Mouse (Mus musculus) embryonic facial prominence, embryonic 13.5 days (tissue): ENCODE results near the gene Sorcs3. TPM values are rescaled to one million over a fixed set of nuclear protein-coding genes. Genes with fewer than 3 reads are reported as not detected.

Source experiments
- ATAC-seq: fragments of 200-750 bp; cut with Nextera tagmentation; 2 replicates; pipeline ENCODE4 v1.8.0; 2017; ENCODE audit warnings: low read depth; ENCODE audit not compliant: insufficient number of reproducible peaks, insufficient read depth, low FRiP score, low TSS enrichment
- H3K27ac ChIP-seq: fragments of 300-500 bp; sonication (generic); 2 replicates; pipeline ENCODE4 v1.5.1; 2015; ENCODE audit warnings: moderate library complexity, mild to moderate bottlenecking, inconsistent platforms
- H3K27me3 ChIP-seq: fragments of 300-500 bp; sonication (generic); 2 replicates; pipeline ENCODE4 v1.6.1; 2015; ENCODE audit warnings: mild to moderate bottlenecking, inconsistent platforms
- H3K36me3 ChIP-seq: fragments of 300-500 bp; sonication (generic); 2 replicates; pipeline ENCODE4 v1.6.1; 2015; ENCODE audit warnings: mild to moderate bottlenecking, inconsistent platforms
- H3K4me1 ChIP-seq: fragments of 300-500 bp; sonication (generic); 2 replicates; pipeline ENCODE4 v1.6.1; 2015; ENCODE audit warnings: inconsistent platforms
- H3K4me2 ChIP-seq: fragments of 300-500 bp; sonication (generic); 2 replicates; pipeline ENCODE4 v1.6.1; 2015; ENCODE audit warnings: moderate library complexity, mild to moderate bottlenecking, inconsistent platforms
- H3K4me3 ChIP-seq: fragments of 300-500 bp; sonication (generic); 2 replicates; pipeline ENCODE4 v1.5.1; 2015; ENCODE audit warnings: mild to moderate bottlenecking, inconsistent platforms
- H3K9ac ChIP-seq: fragments of 300-500 bp; sonication (generic); 2 replicates; pipeline ENCODE4 v1.6.1; 2015; ENCODE audit warnings: mild to moderate bottlenecking, inconsistent platforms
- H3K9me3 ChIP-seq: fragments of 300-500 bp; sonication (generic); 2 replicates; pipeline ENCODE4 v1.6.1; 2016; ENCODE audit warnings: inconsistent platforms
- WGBS: fragments of 180-500 bp; shearing (Covaris S2); methylation state at CpG from one replicate; pipeline ENCODE4 v1.1.7; 2015; ENCODE audit warnings: mixed read lengths; 5-methylcytosine and 5-hydroxymethylcytosine counted together
- polyA plus RNA-seq: library from polyadenylated mRNA; unstranded; fragments of >200 nt; fragmentation: Nextera tagmentation; extraction: Ambion mirVana; gene quantifications from 2 replicates; pipeline ENCODE4 v1.2.1, GENCODE M21; 2015

Sorcs3 gene
- 0.55 and 0.95 TPM in 2 replicates for polyA plus RNA-seq

GRCm38 (mm10) chr19:48205929-48206814 lies at the start of gene Sorcs3:
Sorcs3 (plus strand) TSS chr19:48206025.
- H3K36me3 ChIP-seq: no peaks in the 10 kb centered on the region
- peak within 1 kb of the TSS; percentile 99 for H3K4me2 ChIP-seq
- peaks cover 27% of the 10 kb centered on the region for H3K4me1 ChIP-seq
- H3K4me3 ChIP-seq: peak within 1 kb of the TSS; percentile 54
- H3K9me3 ChIP-seq: peaks cover 4% of the 10 kb centered on the region; the same call in 1 of the 2 replicates
- peaks cover 70% of the 10 kb centered on the region for H3K27me3 ChIP-seq
- peak within 1 kb of the TSS; percentile 71 for H3K9ac ChIP-seq
- H3K27ac ChIP-seq: no peak within 1 kb of the TSS
- under 1% methylated on average over 67 of the region's 70 CpGs for WGBS
- ATAC-seq: peak; percentile 15; the same call in 1 of the 2 replicates

GRCm38 (mm10) chr19:48165341-48165740 lies 40.5 kb upstream of the Sorcs3 start:
- no peak overlapping the region for H3K27ac ChIP-seq
- 88% methylated on average over 3 of the region's 3 CpGs for WGBS
- H3K4me1 ChIP-seq: no peaks in the 10 kb centered on the region

DNA sequence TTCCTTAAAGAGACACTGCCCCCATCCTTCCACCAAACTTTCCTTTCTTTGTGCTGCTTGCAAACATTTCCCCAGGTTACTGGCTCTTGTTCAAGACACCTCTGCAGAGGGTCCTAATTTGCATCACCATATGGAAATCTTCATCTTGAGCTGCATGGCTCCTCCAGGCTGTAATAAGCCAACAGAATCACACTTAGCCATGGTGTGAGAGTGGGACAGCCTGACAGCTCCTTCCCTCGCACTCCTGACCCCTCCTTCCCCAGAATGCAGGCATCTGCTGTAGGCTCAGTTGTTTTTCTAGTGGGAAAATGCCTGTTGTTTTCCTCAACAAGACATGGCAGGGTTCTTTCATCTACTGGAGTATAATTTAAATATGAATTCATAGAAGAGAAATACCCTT lies 38.7 kb upstream of the Sorcs3 start:
- H3K27ac ChIP-seq: no peak overlapping the region
- no peak overlapping the region for H3K4me3 ChIP-seq
- ATAC-seq: no peak
- 57% methylated on average over 1 of the region's 1 CpGs for WGBS
- no peak overlapping the region for H3K4me2 ChIP-seq
- H3K27me3 ChIP-seq: no peaks in the 10 kb centered on the region
- H3K4me1 ChIP-seq: no peaks in the 10 kb centered on the region
- no peak overlapping the region for H3K9ac ChIP-seq
- no peaks in the 10 kb centered on the region for H3K36me3 ChIP-seq
- no peaks in the 10 kb centered on the region for H3K9me3 ChIP-seq

More at GRCm38 (mm10) chr19:48165341-48165740, 40.5 kb upstream of the Sorcs3 start:
- Histone ChIP-seq H3K4me3 (no peak overlapping the region), H3K4me2 (no peak overlapping the region), H3K27me3 (no peaks in the 10 kb centered on the region), H3K9me3 (no peaks in the 10 kb centered on the region), H3K36me3 (no peaks in the 10 kb centered on the region), H3K9ac (no peak overlapping the region)
- no peak for ATAC-seq

GRCm38 (mm10) chr19:48168284-48168683 lies 37.5 kb upstream of the Sorcs3 start:
- Histone ChIP-seq H3K9me3 (no peaks in the 10 kb centered on the region), H3K27ac (no peak overlapping the region), H3K4me2 (no peak overlapping the region), H3K4me1 (no peaks in the 10 kb centered on the region), H3K9ac (no peak overlapping the region), H3K36me3 (no peaks in the 10 kb centered on the region), H3K27me3 (no peaks in the 10 kb centered on the region), H3K4me3 (no peak overlapping the region)
- WGBS: 51% methylated on average over 5 of the region's 5 CpGs
- no peak for ATAC-seq

DNA sequence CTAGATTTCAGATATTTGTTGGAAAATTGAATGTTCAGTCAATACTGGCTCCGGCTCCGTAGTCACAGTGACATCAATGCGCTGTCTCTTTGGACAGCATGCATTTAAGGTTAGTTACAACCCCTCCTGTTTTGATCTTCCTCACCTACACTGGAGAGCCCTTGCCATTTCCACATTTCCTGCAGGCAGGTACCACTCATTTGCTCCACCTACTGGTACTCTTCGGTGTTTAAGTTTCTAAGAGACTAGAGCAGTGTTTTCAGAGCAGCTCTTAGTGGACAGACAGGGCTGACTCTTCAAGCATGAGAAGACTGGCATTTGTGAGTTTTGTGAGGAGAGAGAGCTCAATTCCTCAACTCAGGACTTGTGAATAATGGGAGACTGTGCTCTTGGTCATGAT lies 31.1 kb upstream of the Sorcs3 start:
- H3K4me3 ChIP-seq: no peak overlapping the region
- no peak overlapping the region for H3K27ac ChIP-seq
- no peak overlapping the region for H3K4me2 ChIP-seq
- WGBS: 70% methylated on average over 4 of the region's 4 CpGs
- H3K27me3 ChIP-seq: no peaks in the 10 kb centered on the region
- ATAC-seq: no peak
- no peaks in the 10 kb centered on the region for H3K4me1 ChIP-seq
- no peak overlapping the region for H3K9ac ChIP-seq
- H3K9me3 ChIP-seq: no peaks in the 10 kb centered on the region
- H3K36me3 ChIP-seq: no peaks in the 10 kb centered on the region

DNA sequence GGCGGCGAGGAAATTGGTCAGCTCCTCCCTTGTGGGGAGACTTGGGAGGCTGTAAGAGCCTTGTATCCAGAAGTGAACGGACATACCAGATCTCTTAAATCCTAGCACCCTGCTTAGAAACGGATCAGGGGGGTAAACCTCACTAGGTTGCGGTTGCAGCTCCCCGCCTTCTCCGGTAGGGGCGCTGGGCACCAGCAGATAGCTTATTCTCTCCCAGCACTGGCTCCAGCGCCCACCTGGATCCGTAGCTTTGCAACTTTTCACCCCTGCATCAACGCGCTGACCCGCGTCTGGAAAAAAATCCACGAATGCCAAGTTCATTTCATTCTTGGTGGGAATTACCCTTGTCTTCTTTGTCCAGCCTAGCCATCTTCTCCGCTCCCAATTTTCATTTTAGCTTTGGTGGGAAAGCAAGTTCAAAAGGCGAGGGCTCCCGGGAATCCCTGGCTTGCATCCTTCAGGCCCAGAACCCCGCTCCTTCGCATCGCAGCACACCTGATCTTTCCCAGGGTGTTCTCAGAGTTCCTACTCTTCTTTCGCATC lies 1.8 kb upstream of the Sorcs3 start:
- no peak for ATAC-seq
- Histone ChIP-seq H3K9me3 (peaks cover 4% of the 10 kb centered on the region; the same call in 1 of the 2 replicates), H3K4me3 (peak overlapping the region; percentile 54), H3K4me1 (peaks cover 27% of the 10 kb centered on the region), H3K9ac (no peak overlapping the region), H3K27ac (no peak overlapping the region), H3K4me2 (peak overlapping the region; percentile 99), H3K27me3 (peaks cover 58% of the 10 kb centered on the region), H3K36me3 (no peaks in the 10 kb centered on the region)
- WGBS: 2% methylated on average over 22 of the region's 22 CpGs

GRCm38 (mm10) chr19:48204476-48204875 lies 1.3 kb upstream of the Sorcs3 start:
- Histone ChIP-seq H3K27me3 (peaks cover 63% of the 10 kb centered on the region), H3K36me3 (no peaks in the 10 kb centered on the region), H3K4me1 (peaks cover 27% of the 10 kb centered on the region), H3K9ac (no peak overlapping the region), H3K4me2 (peak overlapping the region; percentile 99), H3K9me3 (peaks cover 4% of the 10 kb centered on the region; the same call in 1 of the 2 replicates), H3K27ac (no peak overlapping the region), H3K4me3 (peak overlapping the region; percentile 54)
- ATAC-seq: no peak
- WGBS: under 1% methylated on average over 8 of the region's 8 CpGs

DNA sequence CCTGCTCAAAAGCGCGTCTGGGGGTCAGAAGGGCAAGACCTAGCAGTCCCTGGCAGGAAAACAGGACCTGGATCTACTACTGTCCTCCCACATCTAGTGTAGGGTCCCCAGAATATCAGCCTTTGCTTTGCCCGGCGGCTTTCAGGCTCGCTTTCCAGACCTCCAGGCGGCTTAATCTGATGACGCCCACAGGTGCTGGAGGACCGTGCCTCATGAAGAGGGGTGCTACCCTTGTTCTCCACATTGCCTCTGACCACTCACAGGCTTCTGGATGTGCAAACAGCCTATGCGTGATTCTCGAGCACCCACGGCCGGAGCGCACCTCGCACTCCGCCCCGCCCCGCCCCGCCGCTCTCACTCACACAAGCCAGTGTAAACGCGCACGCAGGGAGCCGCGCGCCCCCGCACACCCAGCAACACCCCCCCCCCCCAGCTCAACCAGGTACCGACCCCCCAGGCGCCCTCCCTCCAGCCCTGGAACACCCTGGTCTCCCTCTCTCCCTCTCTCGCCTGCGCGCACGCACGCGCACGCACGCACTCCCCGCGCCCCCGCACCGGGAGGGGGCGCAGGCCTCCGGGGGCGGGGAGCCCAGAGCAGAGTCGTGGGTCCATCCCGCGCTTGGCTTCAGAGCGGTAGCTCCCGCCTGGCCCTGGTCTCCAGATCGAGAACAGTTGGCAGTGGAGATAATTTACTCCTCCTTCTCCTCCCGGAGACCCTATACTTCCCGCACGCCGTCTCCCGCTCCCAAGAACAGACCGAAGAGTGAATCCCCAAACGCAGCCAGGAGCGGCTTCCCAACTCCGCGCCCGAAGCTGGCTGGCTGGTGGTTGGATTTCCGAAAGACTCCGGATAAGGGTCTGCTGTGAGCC lies 698 bp upstream of the Sorcs3 start:
- 0 out of 2 replicates have a peak, but pooled peaks have one; percentile 45 for ATAC-seq
- Histone ChIP-seq H3K9ac (peak overlapping the region; percentile 71), H3K9me3 (peaks cover 4% of the 10 kb centered on the region; the same call in 1 of the 2 replicates), H3K4me3 (peak overlapping the region; percentile 54), H3K4me2 (peak overlapping the region; percentile 99), H3K36me3 (no peaks in the 10 kb centered on the region), H3K27ac (no peak overlapping the region), H3K27me3 (peaks cover 67% of the 10 kb centered on the region), H3K4me1 (peaks cover 27% of the 10 kb centered on the region)
- under 1% methylated on average over 48 of the region's 62 CpGs for WGBS

- no peaks in the 10 kb centered on the region for H3K36me3 ChIP-seq
- peak overlapping the region; percentile 99 for H3K4me2 ChIP-seq
- under 1% methylated on average over 21 of the region's 21 CpGs for WGBS
- peaks cover 27% of the 10 kb centered on the region for H3K4me1 ChIP-seq
- peak overlapping the region; percentile 71; the same call in 1 of the 2 replicates for H3K9ac ChIP-seq
- H3K27ac ChIP-seq: no peak overlapping the region
- H3K9me3 ChIP-seq: no peaks in the 10 kb centered on the region
- H3K4me3 ChIP-seq: peak overlapping the region; percentile 54
- peaks cover 70% of the 10 kb centered on the region for H3K27me3 ChIP-seq
- ATAC-seq: no peak
Measured at GRCm38 (mm10) chr19:48206861-48207730, 1.3 kb downstream of the Sorcs3 start.

- Histone ChIP-seq H3K9ac (no peak overlapping the region), H3K27ac (no peak overlapping the region), H3K4me1 (peaks cover 27% of the 10 kb centered on the region), H3K27me3 (peaks cover 70% of the 10 kb centered on the region), H3K4me2 (peak overlapping the region; percentile 99), H3K36me3 (no peaks in the 10 kb centered on the region), H3K4me3 (0 out of 2 replicates have a peak overlapping the region, but pooled peaks have one; percentile 54), H3K9me3 (no peaks in the 10 kb centered on the region)
- 7% methylated on average over 10 of the region's 10 CpGs for WGBS
- no peak for ATAC-seq
Measured at GRCm38 (mm10) chr19:48207731-48208370, 2.0 kb downstream of the Sorcs3 start.
